Mouse (Mus musculus) G1E-ER4 (cell line): ENCODE measurements at regions not wholly inside any gene's neighbourhood (a gene's known extent, or its start where the extent isn't known, plus 50 kb on each side); places are given as distances from the start of the nearest gene placed in this dataset.

Experiments used
- GATA1 ChIP-seq: IDR thresholded peaks from one replicate; pipeline ENCODE4 v1.8.0; 2012; ENCODE audit warnings: low read length, inconsistent platforms

DNA sequence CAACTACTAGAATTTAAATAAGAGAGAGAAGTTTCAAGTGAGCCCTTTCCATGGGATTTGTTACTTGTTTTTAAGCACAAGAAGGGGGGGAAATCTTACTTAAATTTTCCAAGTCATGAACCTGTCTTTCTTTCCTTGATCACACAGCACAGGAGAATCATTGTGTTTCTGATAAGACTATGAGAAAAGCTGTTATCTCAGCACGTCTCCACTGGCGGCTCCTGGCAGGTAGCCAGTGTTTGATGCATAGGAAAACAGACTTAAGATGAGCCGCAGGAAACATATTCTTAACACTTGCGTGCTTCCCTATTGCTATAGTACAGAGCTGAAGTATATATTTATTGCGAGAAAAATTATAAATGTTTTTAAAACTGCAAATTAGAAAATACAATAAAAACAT, 920.3 kb downstream of the Efna5 start:
- TF ChIP-seq GATA1: peak; percentile 3

- peak; percentile 84 for TF ChIP-seq GATA1
Measured at GRCm38 (mm10) chr17:61960017-61960813, 920.9 kb downstream of the Efna5 start.

DNA sequence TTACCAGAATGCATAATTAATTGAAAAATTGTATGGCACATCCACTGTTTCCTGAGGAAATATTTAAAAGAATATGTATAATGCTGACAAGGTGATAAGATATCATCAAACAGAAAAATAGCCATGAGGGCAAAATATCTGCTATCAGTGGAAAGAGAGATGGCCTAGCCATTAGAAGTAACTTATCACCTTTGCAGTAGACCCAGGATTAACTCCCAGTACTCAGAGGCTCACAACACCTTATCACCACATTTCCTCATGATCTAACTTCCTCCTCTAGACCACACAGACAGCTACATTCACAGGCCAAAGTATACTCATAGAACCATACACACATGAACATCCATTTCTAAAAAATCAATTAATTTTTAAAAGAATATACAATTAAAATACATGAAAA, 963.4 kb downstream of the Efna5 start:
- no peak for TF ChIP-seq GATA1

- no peak for TF ChIP-seq GATA1
Measured at GRCm38 (mm10) chr17:61902898-61903297, 978.2 kb downstream of the Efna5 start.

DNA sequence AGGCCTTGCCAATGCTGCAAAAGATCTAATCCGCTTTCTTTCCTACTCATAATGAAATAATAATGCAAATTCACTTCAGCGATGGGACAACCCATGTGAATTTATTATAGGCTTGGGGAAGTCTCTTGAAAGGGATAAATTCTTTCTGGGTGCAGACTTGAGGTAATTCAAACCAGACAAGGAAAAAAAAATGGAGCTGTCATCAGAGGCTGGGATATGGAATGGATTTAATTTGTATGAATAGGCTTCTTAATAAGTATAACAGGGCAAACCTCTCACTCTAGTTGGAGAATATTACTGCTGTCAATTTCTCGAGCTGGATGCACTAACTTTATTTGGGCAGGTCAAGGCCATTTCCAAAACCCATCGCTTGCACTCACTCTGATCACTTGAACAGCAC, 990.5 kb downstream of the Efna5 start:
- no peak for TF ChIP-seq GATA1

DNA sequence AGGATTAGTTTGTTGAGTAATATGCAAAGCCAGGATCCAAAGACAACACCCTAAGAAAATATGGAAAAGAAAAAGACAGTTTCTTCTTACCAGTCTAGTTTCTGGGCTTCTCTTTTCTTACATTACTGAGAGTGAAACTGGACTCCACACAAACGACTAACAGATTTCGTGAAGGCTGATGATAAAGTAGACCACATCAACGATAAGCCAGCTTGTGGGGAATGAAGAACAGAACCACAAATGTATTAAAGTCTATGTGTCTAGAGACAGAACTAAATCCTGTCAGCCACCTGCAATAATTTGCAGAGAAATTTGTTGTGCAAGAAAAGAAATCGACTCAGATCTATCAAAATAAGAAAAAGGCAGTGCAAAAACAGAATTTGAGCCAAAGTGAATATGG, 1015.0 kb downstream of the Efna5 start:
- no peak for TF ChIP-seq GATA1

GRCm38 (mm10) chr17:61862437-61862836, 1018.7 kb downstream of the Efna5 start:
- TF ChIP-seq GATA1: no peak

GRCm38 (mm10) chr17:61837555-61837954, 1043.6 kb downstream of the Efna5 start:
- TF ChIP-seq GATA1: no peak

DNA sequence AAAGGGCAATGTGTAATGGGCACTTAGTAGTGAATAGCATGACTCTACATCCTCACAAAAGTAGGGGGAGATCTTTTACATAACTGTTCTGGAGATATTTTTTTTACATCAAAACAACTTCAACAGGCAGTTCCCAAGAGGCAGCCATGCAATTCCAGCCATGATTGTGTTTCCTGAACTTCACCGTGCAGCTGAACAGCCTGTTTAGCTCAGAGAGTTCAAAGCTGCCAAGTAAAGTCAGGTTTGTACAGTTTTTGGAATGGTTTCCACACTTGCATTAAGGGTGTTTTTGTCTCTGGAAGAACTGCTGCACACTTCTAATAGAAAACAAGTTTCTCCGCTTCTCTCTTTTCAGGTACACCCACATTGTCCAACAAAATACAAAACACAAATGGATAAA, 1065.6 kb downstream of the Efna5 start:
- no peak for TF ChIP-seq GATA1

- TF ChIP-seq GATA1: no peak
Measured at GRCm38 (mm10) chr17:61768361-61768760, 1112.8 kb downstream of the Efna5 start.

DNA sequence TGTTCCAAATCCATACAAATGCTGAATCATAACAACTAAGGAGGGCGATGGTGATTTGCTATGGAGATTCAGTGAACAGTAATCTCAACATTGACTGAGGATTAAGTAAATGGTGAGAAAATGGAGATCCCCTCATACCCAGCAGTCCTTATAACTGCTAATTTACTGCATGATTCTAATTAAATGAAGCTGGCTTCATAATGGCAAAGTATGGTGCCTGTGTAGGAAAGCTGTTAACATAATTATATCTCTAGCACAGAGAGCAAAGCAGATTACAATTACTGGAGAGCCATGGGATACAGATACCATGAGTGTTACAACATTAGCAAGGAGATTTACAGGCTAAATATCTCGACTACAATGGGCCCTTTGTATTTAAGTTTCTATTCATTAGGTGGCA, 1116.0 kb downstream of the Efna5 start:
- TF ChIP-seq GATA1: no peak
